Mouse (Mus musculus): ENCODE measurements at regions not wholly inside any gene's neighbourhood (a gene's known extent, or its start where the extent isn't known, plus 50 kb on each side); places are given as distances from the start of the nearest gene placed in this dataset.

GRCm38 (mm10) chr1:51649963-51650652, 171.9 kb upstream of the Nabp1 start:
- ATAC-seq (replicated peaks; ENCODE audit: low FRiP score, poor library complexity, severe bottlenecking): no peak

- no peak for ATAC-seq (replicated peaks; ENCODE audit: low FRiP score, poor library complexity, severe bottlenecking)
Observed at GRCm38 (mm10) chr1:51647955-51648354, 169.7 kb upstream of the Nabp1 start.

GRCm38 (mm10) chr1:51644399-51644798, 166.2 kb upstream of the Nabp1 start:
- no peak for ATAC-seq (replicated peaks; ENCODE audit: low FRiP score, poor library complexity, severe bottlenecking)

GRCm38 (mm10) chr1:51643640-51644039, 165.4 kb upstream of the Nabp1 start:
- no peak for ATAC-seq (replicated peaks; ENCODE audit: low FRiP score, poor library complexity, severe bottlenecking)

- ATAC-seq (replicated peaks; ENCODE audit: low FRiP score, poor library complexity, severe bottlenecking): no peak
Observed at GRCm38 (mm10) chr1:51638519-51639302, 160.5 kb upstream of the Nabp1 start.

GRCm38 (mm10) chr1:51635881-51636515, 157.8 kb upstream of the Nabp1 start:
- ATAC-seq (replicated peaks; ENCODE audit: low FRiP score, poor library complexity, severe bottlenecking): no peak

- no peak for ATAC-seq (replicated peaks; ENCODE audit: low FRiP score, poor library complexity, severe bottlenecking)
Observed at GRCm38 (mm10) chr1:51633795-51634194, 155.6 kb upstream of the Nabp1 start.

- no peak for ATAC-seq (replicated peaks; ENCODE audit: low FRiP score, poor library complexity, severe bottlenecking)
Observed at GRCm38 (mm10) chr1:51632851-51633250, 154.6 kb upstream of the Nabp1 start.

- no peak for ATAC-seq (replicated peaks; ENCODE audit: low FRiP score, poor library complexity, severe bottlenecking)
Observed at GRCm38 (mm10) chr1:51629848-51630247, 151.6 kb upstream of the Nabp1 start.

- no peak for ATAC-seq (replicated peaks; ENCODE audit: low FRiP score, poor library complexity, severe bottlenecking)
Observed at GRCm38 (mm10) chr1:51628137-51628793, 150.0 kb upstream of the Nabp1 start.

- ATAC-seq (replicated peaks; ENCODE audit: low FRiP score, poor library complexity, severe bottlenecking): no peak
Observed at GRCm38 (mm10) chr1:51626303-51626702, 148.1 kb upstream of the Nabp1 start.

GRCm38 (mm10) chr1:51625079-51625478, 146.9 kb upstream of the Nabp1 start:
- no peak for ATAC-seq (replicated peaks; ENCODE audit: low FRiP score, poor library complexity, severe bottlenecking)

GRCm38 (mm10) chr1:51624551-51624950, 146.3 kb upstream of the Nabp1 start:
- ATAC-seq (replicated peaks; ENCODE audit: low FRiP score, poor library complexity, severe bottlenecking): no peak

- no peak for ATAC-seq (replicated peaks; ENCODE audit: low FRiP score, poor library complexity, severe bottlenecking)
Observed at GRCm38 (mm10) chr1:51622986-51623385, 144.8 kb upstream of the Nabp1 start.

- ATAC-seq (replicated peaks; ENCODE audit: low FRiP score, poor library complexity, severe bottlenecking): no peak
Observed at GRCm38 (mm10) chr1:51622181-51622862, 144.1 kb upstream of the Nabp1 start.

GRCm38 (mm10) chr1:51621062-51621461, 142.8 kb upstream of the Nabp1 start:
- no peak for ATAC-seq (replicated peaks; ENCODE audit: low FRiP score, poor library complexity, severe bottlenecking)

- ATAC-seq (replicated peaks; ENCODE audit: low FRiP score, poor library complexity, severe bottlenecking): no peak
Observed at GRCm38 (mm10) chr1:51617502-51618251, 139.5 kb upstream of the Nabp1 start.

GRCm38 (mm10) chr1:51616091-51616490, 137.9 kb upstream of the Nabp1 start:
- ATAC-seq (replicated peaks; ENCODE audit: low FRiP score, poor library complexity, severe bottlenecking): no peak

GRCm38 (mm10) chr1:51615523-51615922, 137.3 kb upstream of the Nabp1 start:
- no peak for ATAC-seq (replicated peaks; ENCODE audit: low FRiP score, poor library complexity, severe bottlenecking)
